Mouse (Mus musculus) frontal cortex, postnatal 14 days (tissue): ENCODE data around the gene Grcc10.
A peak's percentile ranks its signal among the peaks of the same experiment; 100 is the strongest.

ENCODE experiments used
- DNase-seq, 2 experiments: peaks; one replicate each; pipeline ENCODE4 v3.0.0; 2022; ENCODE audit warnings: low spot score in 2 of 2

The Grcc10 gene

GRCm38 (mm10) chr6:124732476-124733370 is 8.5 kb downstream of the Grcc10 start:
- DNase-seq = no peak

DNA sequence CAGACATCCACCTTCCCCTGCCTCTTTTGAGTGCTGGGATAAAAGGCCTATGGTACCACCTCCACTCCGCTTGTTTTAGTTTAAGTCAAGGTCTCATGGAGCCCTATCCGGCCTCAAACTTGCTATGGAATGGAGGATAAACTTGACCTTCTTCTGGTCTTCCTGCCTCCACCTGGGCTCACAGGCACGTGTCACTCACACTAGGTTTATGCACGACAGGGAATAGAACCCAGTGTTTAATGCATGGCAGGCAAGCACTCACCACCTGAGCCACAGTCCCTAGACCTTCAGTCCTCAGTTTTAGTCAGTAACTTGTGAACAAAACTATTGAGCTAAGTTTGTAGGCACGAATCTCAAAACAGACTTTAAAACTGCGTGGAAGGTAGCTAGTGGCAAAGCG is 10.1 kb downstream of the Grcc10 start:
- DNase-seq = no peak

DNA sequence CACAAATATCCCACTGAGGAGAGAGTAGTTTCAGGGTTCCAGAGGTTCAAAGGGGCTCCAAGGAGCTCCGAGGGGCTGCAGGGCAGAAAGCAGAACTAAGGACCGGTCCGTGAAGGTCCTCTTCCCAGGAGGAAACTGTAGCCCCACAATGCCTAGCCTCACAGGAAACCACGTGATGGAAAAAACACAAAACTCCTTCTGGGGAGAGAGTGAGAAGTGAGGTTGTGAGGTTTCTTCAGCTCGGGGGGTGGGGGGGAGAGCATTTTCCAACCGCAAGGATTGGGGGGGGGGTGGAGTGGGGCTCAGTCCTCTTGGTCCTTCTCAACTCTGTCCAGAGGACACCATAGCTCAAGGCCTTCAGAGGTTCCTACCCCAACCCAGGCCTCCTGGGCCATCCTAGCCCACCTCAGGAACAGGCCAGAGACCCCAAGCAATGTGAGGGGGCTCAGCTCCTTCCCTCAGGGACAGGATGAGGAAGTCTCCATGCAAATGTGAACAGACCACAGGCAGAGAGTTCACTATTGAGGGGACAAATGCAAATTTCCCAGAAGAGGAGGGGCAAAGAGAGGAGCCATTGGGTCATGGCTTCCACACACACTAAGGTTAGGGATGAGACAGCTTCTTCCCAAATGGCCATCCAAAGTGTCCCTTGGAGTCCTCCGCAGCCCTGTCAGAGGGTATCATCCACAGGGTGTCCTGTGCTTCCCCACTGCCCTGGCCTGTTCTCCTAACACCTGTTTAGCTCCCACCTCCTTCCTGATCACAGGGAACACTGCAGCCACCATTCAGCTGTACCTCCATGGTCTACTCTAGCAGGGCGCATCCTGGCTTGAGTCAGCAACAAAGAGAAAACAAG is 11.1 kb downstream of the Grcc10 start:
- DNase-seq = no peak

DNA sequence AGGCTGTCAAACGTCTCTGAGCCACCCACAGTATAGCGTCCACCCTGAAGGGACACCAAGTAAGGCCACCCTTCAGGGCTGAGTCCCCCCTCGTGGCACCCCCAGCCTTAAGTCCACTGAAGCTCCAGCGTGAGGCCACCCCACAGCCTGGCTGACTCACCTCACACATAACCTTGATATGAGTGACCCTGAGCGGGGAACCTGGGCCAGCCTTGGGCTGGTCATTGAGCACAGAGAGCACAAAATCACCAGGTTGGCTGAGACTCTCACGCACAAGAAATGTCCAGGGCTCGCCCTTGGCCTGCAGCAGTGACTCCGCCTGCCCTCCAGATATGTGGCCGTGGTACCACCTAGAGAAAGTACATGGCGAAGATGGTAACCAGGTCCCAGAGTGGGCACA is 12.6 kb downstream of the Grcc10 start:
- DNase-seq = no peak

DNA sequence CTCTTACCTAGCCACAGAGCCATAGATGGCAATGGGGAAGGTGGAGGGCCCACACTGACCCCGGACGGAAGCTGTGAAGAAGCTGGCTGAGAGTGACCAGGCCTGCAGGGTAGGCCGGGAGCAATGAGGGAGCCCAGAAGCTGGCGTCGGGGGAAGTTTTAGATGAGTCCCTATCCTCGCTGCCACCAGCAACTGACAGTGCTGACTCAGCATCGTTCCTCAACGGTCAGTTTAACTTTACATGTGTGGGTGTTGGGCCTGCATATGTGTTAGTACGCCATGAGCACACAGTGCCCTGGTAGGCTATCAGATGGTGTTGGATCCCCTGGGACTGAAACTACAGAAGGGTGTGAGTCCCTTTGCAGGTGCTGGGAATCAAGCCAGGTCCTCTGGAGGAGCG is 16.7 kb downstream of the Grcc10 start:
- DNase-seq = no peak

- no peak for DNase-seq
Observed at GRCm38 (mm10) chr6:124723541-124723940, 17.6 kb downstream of the Grcc10 start.

DNA sequence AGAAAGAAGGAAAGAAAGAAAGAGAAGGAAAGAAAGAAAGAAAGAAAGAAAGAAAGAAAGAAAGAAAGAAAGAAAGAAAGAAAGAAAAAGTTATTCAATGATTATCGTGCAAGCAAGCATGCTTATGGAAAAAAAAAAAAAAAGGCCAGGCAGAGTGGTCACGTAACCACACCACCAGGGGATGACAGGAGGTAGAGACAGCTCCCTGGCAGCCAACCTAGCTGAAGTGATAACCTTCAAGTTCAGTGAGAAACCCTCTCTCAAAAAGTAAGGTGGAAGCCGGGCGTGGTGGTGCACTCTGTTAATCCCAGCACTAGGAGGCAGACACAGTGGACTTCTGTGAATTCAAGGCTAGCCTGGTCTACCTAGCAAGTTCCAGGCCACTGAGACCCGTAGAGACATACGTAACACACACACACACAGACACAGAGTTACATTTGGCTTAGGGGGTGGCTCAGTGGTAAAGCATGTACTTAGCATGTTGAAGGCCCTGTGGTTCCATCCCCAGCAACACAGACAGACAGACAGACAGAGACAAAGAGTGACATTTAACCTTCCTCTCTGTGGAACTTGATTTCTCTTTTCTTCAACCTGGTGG is 18.2 kb downstream of the Grcc10 start:
- DNase-seq = no peak

- DNase-seq = no peak
Observed at GRCm38 (mm10) chr6:124720904-124721303, 20.3 kb downstream of the Grcc10 start.

GRCm38 (mm10) chr6:124719354-124719978 is 21.7 kb downstream of the Grcc10 start:
- DNase-seq = no peak

GRCm38 (mm10) chr6:124718703-124719102 is 22.5 kb downstream of the Grcc10 start:
- DNase-seq = no peak

- no peak for DNase-seq
Observed at GRCm38 (mm10) chr6:124717968-124718367, 23.2 kb downstream of the Grcc10 start.

DNA sequence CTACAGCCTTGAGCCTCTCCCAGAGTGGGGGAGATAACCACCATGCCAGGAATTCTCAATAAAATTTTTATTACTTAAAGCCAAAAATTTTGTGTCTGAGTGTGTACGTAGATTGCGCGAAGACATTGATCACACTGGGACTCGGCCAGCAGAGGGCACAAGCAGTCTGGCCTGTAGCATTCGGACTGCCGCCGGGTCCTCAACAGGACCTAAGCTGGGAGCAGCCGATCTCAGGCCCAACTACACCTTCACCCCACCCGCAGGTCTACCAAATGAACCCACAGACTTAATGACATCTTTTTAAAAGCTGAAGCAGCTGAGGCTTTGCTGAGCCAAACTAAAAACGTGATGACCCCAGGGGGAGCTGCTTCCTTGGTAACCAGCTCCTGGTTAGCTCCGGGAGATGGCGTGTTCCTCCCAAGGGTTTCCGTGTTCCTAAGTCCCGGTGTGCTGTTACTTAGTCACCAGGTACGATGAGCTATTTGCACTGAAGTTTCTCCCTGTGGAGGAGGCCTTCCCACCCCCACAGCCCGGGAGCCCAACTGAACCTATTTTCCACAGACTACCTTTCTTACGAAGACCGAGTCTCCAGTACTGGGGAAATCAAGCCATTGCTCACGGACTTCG is 24.2 kb downstream of the Grcc10 start:
- no peak for DNase-seq

DNA sequence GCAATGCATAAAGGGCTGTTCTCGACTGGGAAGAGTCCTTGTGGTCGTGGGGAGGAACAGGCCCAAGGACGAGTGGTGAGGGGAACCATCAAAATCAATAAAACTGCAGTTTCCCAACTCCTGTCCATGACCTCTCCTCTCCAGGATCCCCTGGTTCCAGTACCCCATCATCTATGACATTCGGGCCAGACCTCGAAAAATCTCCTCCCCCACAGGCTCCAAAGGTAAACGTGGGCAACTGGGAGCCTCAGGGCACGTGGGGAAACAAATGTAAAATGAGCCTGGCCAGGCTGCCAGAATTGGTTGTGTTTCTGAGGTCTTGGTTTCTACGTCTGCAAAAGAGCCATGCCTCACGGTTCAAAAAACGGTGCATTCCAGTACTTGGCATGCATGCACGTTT is 28.3 kb downstream of the Grcc10 start:
- DNase-seq = no peak

GRCm38 (mm10) chr6:124711824-124712782 is 29.1 kb downstream of the Grcc10 start, which contains the start of the genes Emg1 and Phb2:
TSS of gene Emg1 (minus strand) at chr6:124712178.
TSS of gene Phb2 (plus strand) at chr6:124712336.
- peak; percentile 95 for DNase-seq

DNA sequence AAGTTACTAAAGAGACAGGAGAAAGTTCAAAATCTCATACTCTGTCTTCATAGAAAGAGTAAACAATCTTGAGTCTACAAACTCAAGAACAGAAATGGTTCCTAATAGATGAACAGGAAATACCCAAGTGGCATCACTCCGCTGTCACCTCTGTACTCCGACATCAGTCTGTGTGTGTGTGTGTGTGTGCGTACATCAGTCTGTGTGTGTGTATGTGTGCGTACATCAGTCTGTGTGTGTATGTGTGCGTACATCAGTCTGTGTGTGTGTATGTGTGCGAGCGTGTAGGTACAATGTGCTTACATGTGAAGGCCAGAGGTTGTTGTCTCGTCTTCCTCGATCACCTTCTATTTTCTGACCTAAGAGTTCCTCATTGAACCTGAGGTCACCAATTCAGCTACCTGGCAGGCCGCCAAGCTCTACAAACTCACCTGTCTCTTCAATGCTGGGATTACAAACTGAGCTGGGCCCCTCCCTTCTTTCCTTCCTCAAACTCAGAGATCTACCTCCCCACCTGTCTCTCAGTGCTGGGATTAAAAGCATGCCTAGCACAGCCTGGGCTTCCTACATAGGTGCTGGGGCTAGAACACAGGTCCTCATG is 32.8 kb downstream of the Grcc10 start:
- DNase-seq = no peak

DNA sequence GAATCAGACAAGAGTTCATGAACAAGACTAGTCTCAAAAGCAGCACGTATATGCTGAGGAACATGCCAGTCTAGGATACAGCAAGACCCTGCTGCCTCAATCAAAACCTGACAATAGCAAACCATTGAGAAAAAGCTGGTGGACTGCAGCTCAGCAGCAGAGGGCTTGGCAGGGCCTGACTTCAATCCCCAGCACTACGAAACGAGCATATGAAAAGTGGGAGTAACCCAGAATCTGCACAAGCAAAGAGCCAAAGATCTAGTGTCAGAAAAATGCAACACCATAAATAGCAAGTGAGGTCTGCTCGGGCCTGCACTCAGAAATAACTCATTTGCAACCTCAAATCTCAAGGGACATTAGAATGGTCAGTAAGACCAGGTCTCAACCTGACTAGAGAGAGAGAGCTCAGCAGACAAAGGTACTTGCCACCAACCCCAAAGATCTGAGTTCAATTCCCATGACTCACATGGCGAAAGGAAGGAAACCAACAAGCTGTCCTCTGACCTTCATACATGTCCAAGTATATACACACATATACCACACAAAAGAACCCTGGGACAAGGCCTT is 35.0 kb downstream of the Grcc10 start:
- DNase-seq = no peak

DNA sequence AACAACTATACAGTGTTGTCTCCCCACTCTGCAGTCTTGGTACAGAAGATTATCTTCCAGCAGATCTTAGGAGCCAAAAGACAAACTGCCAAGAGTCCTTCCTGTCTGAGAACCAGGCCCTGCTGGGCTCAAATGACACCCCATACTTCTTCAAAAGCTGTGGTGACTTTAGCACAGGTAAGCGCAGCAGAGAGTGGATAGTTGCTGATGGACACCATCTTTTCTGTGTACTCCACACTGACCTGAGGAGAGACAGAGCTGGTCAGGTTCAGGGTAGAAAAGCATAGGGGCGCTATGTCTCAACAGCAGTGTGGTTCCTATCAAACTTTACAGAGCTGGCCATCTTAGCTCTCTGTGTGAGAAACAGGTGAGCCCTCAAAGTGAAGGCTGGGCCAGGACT is 36.8 kb downstream of the Grcc10 start:
- no peak for DNase-seq

DNA sequence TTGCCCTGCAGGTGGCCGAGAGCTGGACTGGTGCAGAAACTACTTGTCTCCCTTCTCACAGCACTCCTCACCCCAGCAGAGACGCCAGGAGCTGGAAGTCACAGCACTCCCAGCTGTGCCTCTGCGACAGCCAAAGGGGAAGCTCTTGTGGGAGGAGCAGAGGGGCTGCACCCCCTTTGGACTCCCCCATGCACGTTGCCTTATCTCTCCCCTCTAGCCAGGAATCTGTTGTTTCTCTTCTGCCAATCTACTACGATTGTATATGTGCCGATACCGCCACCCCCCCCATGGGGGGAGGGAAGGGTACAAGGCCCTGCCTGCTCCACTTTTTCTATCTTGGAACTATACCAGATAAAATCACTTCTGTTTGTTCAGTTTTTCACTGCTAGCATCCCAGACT is 37.4 kb downstream of the Grcc10 start:
- DNase-seq = no peak

DNA sequence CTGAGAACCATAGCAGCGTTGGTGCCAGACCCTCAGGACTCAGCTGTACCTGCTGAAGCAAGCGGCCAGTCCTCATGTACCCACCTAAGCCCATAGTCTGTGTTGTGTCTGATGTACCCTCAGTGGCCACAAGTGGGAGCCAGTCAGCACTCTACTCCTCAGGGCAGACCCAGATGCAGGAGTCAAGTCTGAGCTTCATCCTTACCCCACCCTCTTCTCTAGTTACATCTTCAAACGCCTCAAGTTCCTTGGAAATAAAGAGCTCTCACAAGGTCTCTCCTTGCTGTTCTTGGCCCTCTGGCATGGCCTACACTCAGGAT is 38.4 kb downstream of the Grcc10 start:
- peak in 1 of 2 experiments; percentile 70 for DNase-seq
